Mouse (Mus musculus): ENCODE measurements around the gene Mfsd13b. TPM values are rescaled to one million over a fixed set of nuclear protein-coding genes. Genes with fewer than 3 reads are reported as not detected.

Mfsd13b gene
- polyA plus RNA-seq, 1 experiment from 2014 or later, result not detected

- ATAC-seq (ENCODE audit: insufficient read depth, low FRiP score, low TSS enrichment), result no peak
- Histone ChIP-seq H3K4me2 (ENCODE audit: low read depth) (no peak overlapping the region), H3K27me3 (ENCODE audit: control insufficient read depth, insufficient read depth, low read length) (no peaks in the 10 kb centered on the region), H3K27ac (ENCODE audit: low read depth, low read length) (no peak overlapping the region), H3K9ac (ENCODE audit: low read length) (no peak overlapping the region), H3K9me3 (ENCODE audit: control insufficient read depth, low read length) (no peaks in the 10 kb centered on the region), H3K36me3 (ENCODE audit: control insufficient read depth, insufficient read depth, low read length) (no peaks in the 10 kb centered on the region), H3K4me3 (ENCODE audit: low read depth, low read length) (no peak overlapping the region), H3K4me1 (ENCODE audit: control insufficient read depth, insufficient read depth, low read length) (no peaks in the 10 kb centered on the region)
- no peak for DNase-seq (ENCODE audit: low spot score)
- 86% methylated on average over 3 of the region's 3 CpGs for WGBS
These were observed 19.6 kb downstream of the Mfsd13b start for GRCm38 (mm10) chr7:121001879-121002278.

GRCm38 (mm10) chr7:121002407-121002928 lies 20.2 kb downstream of the Mfsd13b start:
- DNase-seq (ENCODE audit: low spot score), result no peak
- Histone ChIP-seq H3K4me3 (ENCODE audit: low read depth, low read length) (no peak overlapping the region), H3K27me3 (ENCODE audit: control insufficient read depth, insufficient read depth, low read length) (no peaks in the 10 kb centered on the region), H3K9me3 (ENCODE audit: control insufficient read depth, low read length) (no peaks in the 10 kb centered on the region), H3K9ac (ENCODE audit: low read length) (no peak overlapping the region), H3K27ac (ENCODE audit: low read depth, low read length) (no peak overlapping the region), H3K36me3 (ENCODE audit: control insufficient read depth, insufficient read depth, low read length) (no peaks in the 10 kb centered on the region), H3K4me2 (ENCODE audit: low read depth) (no peak overlapping the region), H3K4me1 (ENCODE audit: control insufficient read depth, insufficient read depth, low read length) (no peaks in the 10 kb centered on the region)
- ATAC-seq (ENCODE audit: insufficient read depth, low FRiP score, low TSS enrichment), result no peak
- WGBS, result 91% methylated on average over 5 of the region's 5 CpGs

GRCm38 (mm10) chr7:121003793-121004418 lies 21.6 kb downstream of the Mfsd13b start:
- Histone ChIP-seq H3K27me3 (ENCODE audit: control insufficient read depth, insufficient read depth, low read length) (no peaks in the 10 kb centered on the region), H3K27ac (ENCODE audit: low read depth, low read length) (no peak overlapping the region), H3K4me1 (ENCODE audit: control insufficient read depth, insufficient read depth, low read length) (no peaks in the 10 kb centered on the region), H3K36me3 (ENCODE audit: control insufficient read depth, insufficient read depth, low read length) (no peaks in the 10 kb centered on the region), H3K4me3 (ENCODE audit: low read depth, low read length) (no peak overlapping the region), H3K9ac (ENCODE audit: low read length) (no peak overlapping the region), H3K9me3 (ENCODE audit: control insufficient read depth, low read length) (no peaks in the 10 kb centered on the region), H3K4me2 (ENCODE audit: low read depth) (no peak overlapping the region)
- WGBS, result 74% methylated on average over 4 of the region's 4 CpGs
- no peak for DNase-seq (ENCODE audit: low spot score)
- no peak for ATAC-seq (ENCODE audit: insufficient read depth, low FRiP score, low TSS enrichment)

- Histone ChIP-seq H3K9ac (ENCODE audit: low read length) (no peak overlapping the region), H3K36me3 (ENCODE audit: control insufficient read depth, insufficient read depth, low read length) (no peaks in the 10 kb centered on the region), H3K27ac (ENCODE audit: low read depth, low read length) (no peak overlapping the region), H3K4me1 (ENCODE audit: control insufficient read depth, insufficient read depth, low read length) (no peaks in the 10 kb centered on the region), H3K9me3 (ENCODE audit: control insufficient read depth, low read length) (no peaks in the 10 kb centered on the region), H3K27me3 (ENCODE audit: control insufficient read depth, insufficient read depth, low read length) (no peaks in the 10 kb centered on the region), H3K4me3 (ENCODE audit: low read depth, low read length) (no peak overlapping the region), H3K4me2 (ENCODE audit: low read depth) (no peak overlapping the region)
- no peak for ATAC-seq (ENCODE audit: insufficient read depth, low FRiP score, low TSS enrichment)
- WGBS, result 69% methylated on average over 10 of the region's 10 CpGs
- no peak for DNase-seq (ENCODE audit: low spot score)
These were observed 29.7 kb downstream of the Mfsd13b start for GRCm38 (mm10) chr7:121011794-121012689.

- ATAC-seq (ENCODE audit: insufficient read depth, low FRiP score, low TSS enrichment) (no peak), DNase-seq (ENCODE audit: low spot score) (no peak)
- Histone ChIP-seq H3K4me1 (ENCODE audit: control insufficient read depth, insufficient read depth, low read length) (no peaks in the 10 kb centered on the region), H3K36me3 (ENCODE audit: control insufficient read depth, insufficient read depth, low read length) (no peaks in the 10 kb centered on the region), H3K27me3 (ENCODE audit: control insufficient read depth, insufficient read depth, low read length) (no peaks in the 10 kb centered on the region), H3K4me2 (ENCODE audit: low read depth) (no peak overlapping the region), H3K9me3 (ENCODE audit: control insufficient read depth, low read length) (no peaks in the 10 kb centered on the region), H3K27ac (ENCODE audit: low read depth, low read length) (no peak overlapping the region), H3K9ac (ENCODE audit: low read length) (no peak overlapping the region), H3K4me3 (ENCODE audit: low read depth, low read length) (no peak overlapping the region)
- 90% methylated on average over 10 of the region's 10 CpGs for WGBS
These were observed 32.2 kb downstream of the Mfsd13b start for GRCm38 (mm10) chr7:121014486-121014885.

GRCm38 (mm10) chr7:121018778-121019177 lies 36.5 kb downstream of the Mfsd13b start:
- H3K9ac ChIP-seq (ENCODE audit: low read length), result no peak overlapping the region
- no peak overlapping the region for H3K4me2 ChIP-seq (ENCODE audit: low read depth)
- H3K27me3 ChIP-seq (ENCODE audit: control insufficient read depth, insufficient read depth, low read length), result no peaks in the 10 kb centered on the region
- 89% methylated on average over 3 of the region's 3 CpGs for WGBS
- H3K9me3 ChIP-seq (ENCODE audit: control insufficient read depth, low read length), result no peaks in the 10 kb centered on the region
- no peak overlapping the region for H3K4me3 ChIP-seq (ENCODE audit: low read depth, low read length)
- DNase-seq (ENCODE audit: low spot score), result no peak
- no peaks in the 10 kb centered on the region for H3K4me1 ChIP-seq (ENCODE audit: control insufficient read depth, insufficient read depth, low read length)
- no peak overlapping the region for H3K27ac ChIP-seq (ENCODE audit: low read depth, low read length)
- no peak for ATAC-seq (ENCODE audit: insufficient read depth, low FRiP score, low TSS enrichment)
- no peaks in the 10 kb centered on the region for H3K36me3 ChIP-seq (ENCODE audit: control insufficient read depth, insufficient read depth, low read length)

- no peak overlapping the region for H3K27ac ChIP-seq (ENCODE audit: low read depth, low read length)
- H3K36me3 ChIP-seq (ENCODE audit: control insufficient read depth, insufficient read depth, low read length), result no peaks in the 10 kb centered on the region
- H3K4me2 ChIP-seq (ENCODE audit: low read depth), result no peak overlapping the region
- no peak for DNase-seq (ENCODE audit: low spot score)
- H3K4me1 ChIP-seq (ENCODE audit: control insufficient read depth, insufficient read depth, low read length), result no peaks in the 10 kb centered on the region
- no peak for ATAC-seq (ENCODE audit: insufficient read depth, low FRiP score, low TSS enrichment)
- H3K9ac ChIP-seq (ENCODE audit: low read length), result no peak overlapping the region
- 42% methylated on average over 8 of the region's 8 CpGs for WGBS
- H3K9me3 ChIP-seq (ENCODE audit: control insufficient read depth, low read length), result no peaks in the 10 kb centered on the region
- H3K4me3 ChIP-seq (ENCODE audit: low read depth, low read length), result no peak overlapping the region
- no peaks in the 10 kb centered on the region for H3K27me3 ChIP-seq (ENCODE audit: control insufficient read depth, insufficient read depth, low read length)
These were observed 38.0 kb downstream of the Mfsd13b start for GRCm38 (mm10) chr7:121020277-121020676.

GRCm38 (mm10) chr7:121025221-121026008 lies 43.1 kb downstream of the Mfsd13b start:
- 82% methylated on average over 6 of the region's 6 CpGs for WGBS

More at GRCm38 (mm10) chr7:121025221-121026008, 43.1 kb downstream of the Mfsd13b start:
- Histone ChIP-seq H3K4me1 (ENCODE audit: control insufficient read depth, insufficient read depth, low read length) (no peaks in the 10 kb centered on the region), H3K27ac (ENCODE audit: low read depth, low read length) (no peak overlapping the region), H3K4me2 (ENCODE audit: low read depth) (no peak overlapping the region), H3K9me3 (ENCODE audit: control insufficient read depth, low read length) (no peaks in the 10 kb centered on the region), H3K4me3 (ENCODE audit: low read depth, low read length) (no peak overlapping the region), H3K27me3 (ENCODE audit: control insufficient read depth, insufficient read depth, low read length) (no peaks in the 10 kb centered on the region), H3K36me3 (ENCODE audit: control insufficient read depth, insufficient read depth, low read length) (no peaks in the 10 kb centered on the region), H3K9ac (ENCODE audit: low read length) (no peak overlapping the region)
- DNase-seq (ENCODE audit: low spot score), result no peak
- ATAC-seq (ENCODE audit: insufficient read depth, low FRiP score, low TSS enrichment), result no peak

Measured in neural tube, embryonic 11.5 days (tissue).